Mouse (Mus musculus): Measurements from ENCODE around the gene Gm10197. TPM values are rescaled to one million over a fixed set of nuclear protein-coding genes. Genes with fewer than 3 reads are reported as not detected.

Gm10197 gene
- polyA plus RNA-seq, 1 experiment: not detected

DNA sequence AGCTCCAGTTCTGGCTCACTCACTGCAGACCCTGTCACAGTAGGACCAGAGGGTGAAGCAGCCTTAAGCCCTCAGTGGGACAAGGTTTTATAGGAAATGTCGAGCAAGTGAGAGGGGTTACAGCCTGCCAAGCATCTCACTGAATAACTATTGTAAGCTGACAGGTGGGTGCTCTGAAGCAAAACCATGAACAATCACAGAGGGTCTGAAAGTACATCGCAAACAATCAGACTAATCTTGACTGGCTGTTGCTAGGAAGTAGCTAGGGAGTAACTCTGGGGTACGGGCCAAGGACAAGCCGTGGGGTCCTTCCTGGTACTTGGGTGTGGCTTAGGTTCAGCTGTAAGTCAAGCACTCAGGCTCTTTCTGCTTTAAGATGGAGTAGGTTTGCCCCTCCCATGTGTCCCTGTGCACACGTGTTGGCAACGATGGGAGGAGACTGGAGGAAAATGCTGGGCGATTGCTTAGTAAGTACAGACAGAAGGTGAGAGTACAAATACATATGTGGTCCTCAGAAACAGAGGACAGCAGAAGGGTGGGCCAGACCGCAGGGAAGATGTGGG is 21.3 kb upstream of the Gm10197 start:
- Histone ChIP-seq H3K4me1 (ENCODE audit: control insufficient read depth, insufficient read depth, low read length) (peaks cover 15% of the 10 kb centered on the region; the same call in 1 of the 2 replicates), H3K4me3 (replicated peaks; ENCODE audit: insufficient read depth, low read depth, low read length) (no peak overlapping the region), H3K27me3 (ENCODE audit: control insufficient read depth, insufficient read depth, low read length) (no peaks in the 10 kb centered on the region), H3K27ac (ENCODE audit: insufficient read depth, low read length) (no peak overlapping the region; the same call in 1 of the 2 replicates)
- DNase-seq: peak in 1 of 2 experiments; percentile 9
- no peak for TF ChIP-seq POLR2A (IDR thresholded peaks at IDR 0.05; ENCODE audit: borderline replicate concordance, insufficient read depth, low read length)
- no peak for TF ChIP-seq CTCF (IDR thresholded peaks at IDR 0.05; ENCODE audit: borderline replicate concordance, insufficient read depth, low read depth, low read length)
- 25% methylated on average over 8 of the region's 8 CpGs for WGBS

DNA sequence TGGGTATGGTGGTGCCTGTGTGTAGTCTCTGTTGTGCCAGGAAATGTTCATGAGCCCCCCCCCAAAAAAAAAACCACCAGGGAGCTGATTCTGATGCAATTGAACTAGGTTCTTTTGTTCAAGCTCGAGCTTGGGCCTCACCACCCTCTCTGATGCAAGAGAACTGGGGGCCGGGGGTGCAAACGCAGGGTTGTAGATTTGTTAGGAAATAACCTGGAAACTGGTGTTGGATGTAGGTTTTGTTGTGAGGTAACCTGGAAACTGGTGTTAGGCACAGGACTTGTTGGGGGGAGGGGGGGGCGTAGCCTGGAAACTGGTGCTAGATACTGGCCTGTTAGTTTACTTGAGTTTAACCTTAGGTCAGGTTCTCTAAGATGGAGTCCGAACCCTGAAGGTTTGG is 20.2 kb upstream of the Gm10197 start:
- Histone ChIP-seq H3K27ac (ENCODE audit: insufficient read depth, low read length) (0 out of 2 replicates have a peak overlapping the region, but pooled peaks have one; percentile 13), H3K4me3 (replicated peaks; ENCODE audit: insufficient read depth, low read depth, low read length) (no peak overlapping the region), H3K4me1 (ENCODE audit: control insufficient read depth, insufficient read depth, low read length) (peaks cover 13% of the 10 kb centered on the region; the same call in 1 of the 2 replicates), H3K27me3 (ENCODE audit: control insufficient read depth, insufficient read depth, low read length) (no peaks in the 10 kb centered on the region)
- TF ChIP-seq POLR2A (IDR thresholded peaks at IDR 0.05; ENCODE audit: borderline replicate concordance, insufficient read depth, low read length) (no peak), CTCF (IDR thresholded peaks at IDR 0.05; ENCODE audit: borderline replicate concordance, insufficient read depth, low read depth, low read length) (no peak)
- whole genome bisulfite sequencing: 84% methylated on average over 5 of the region's 5 CpGs
- peak in 1 of 2 experiments; percentile 14 for DNase-seq

DNA sequence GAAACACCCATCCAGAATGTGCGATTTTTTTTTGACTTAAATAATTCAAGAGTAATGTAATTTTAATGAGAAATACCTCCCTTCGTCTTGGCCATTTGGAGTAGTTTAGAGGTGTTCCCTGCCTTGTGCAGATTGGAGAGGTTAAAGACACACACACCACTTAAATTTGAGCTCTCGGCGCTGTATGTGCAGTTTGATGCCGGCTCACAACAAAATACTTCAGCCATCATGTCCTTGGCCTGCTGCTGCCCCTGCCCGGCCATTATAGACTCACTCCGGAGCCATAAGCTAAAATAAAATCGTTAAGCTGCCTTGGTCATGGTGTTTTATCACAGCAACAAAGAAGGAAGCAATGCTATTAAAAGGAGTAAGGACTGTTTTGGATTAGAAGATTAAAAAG is 19.8 kb upstream of the Gm10197 start:
- no peaks in the 10 kb centered on the region for H3K27me3 ChIP-seq (ENCODE audit: control insufficient read depth, insufficient read depth, low read length)
- peak overlapping the region; percentile 75 for H3K4me3 ChIP-seq (replicated peaks; ENCODE audit: insufficient read depth, low read depth, low read length)
- H3K27ac ChIP-seq (ENCODE audit: insufficient read depth, low read length): 0 out of 2 replicates have a peak overlapping the region, but pooled peaks have one; percentile 13
- WGBS: 27% methylated on average over 8 of the region's 8 CpGs
- peaks cover 13% of the 10 kb centered on the region; the same call in 1 of the 2 replicates for H3K4me1 ChIP-seq (ENCODE audit: control insufficient read depth, insufficient read depth, low read length)
- DNase-seq: peak in 1 of 2 experiments; percentile 16
- no peak for TF ChIP-seq POLR2A (IDR thresholded peaks at IDR 0.05; ENCODE audit: borderline replicate concordance, insufficient read depth, low read length)
- no peak for TF ChIP-seq CTCF (IDR thresholded peaks at IDR 0.05; ENCODE audit: borderline replicate concordance, insufficient read depth, low read depth, low read length)

DNA sequence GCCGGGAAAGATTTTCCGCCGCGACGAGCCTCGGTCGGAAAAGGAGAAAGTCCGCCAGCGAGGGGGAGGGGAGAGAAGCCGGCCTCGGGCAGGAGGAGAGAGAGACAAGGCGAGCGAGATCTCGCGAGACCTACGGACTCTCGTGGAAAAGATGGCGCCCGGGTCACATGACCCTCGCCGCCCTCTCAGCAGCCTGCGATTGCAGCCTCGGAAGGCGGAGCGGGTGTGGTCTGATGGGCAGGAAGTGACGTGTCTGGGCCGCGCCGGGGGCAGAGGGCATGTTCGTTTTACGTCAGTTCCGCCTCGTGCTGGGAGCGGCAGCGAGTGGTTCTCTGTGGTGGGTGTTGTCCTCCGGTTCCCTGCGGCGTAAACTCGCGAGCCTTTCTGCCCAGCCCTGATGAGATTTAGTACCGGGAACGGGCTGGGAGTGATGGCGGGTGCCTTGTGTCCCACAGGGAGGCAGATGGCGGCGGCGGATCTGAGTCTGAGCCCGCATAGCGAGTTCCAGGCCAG is 19.0 kb upstream of the Gm10197 start, which contains the start of gene Smndc1:
Gene Smndc1, minus strand, starts transcription at position 84 of the 513 bp plus-strand sequence.
- Histone ChIP-seq H3K27ac (ENCODE audit: insufficient read depth, low read length) (peak within 1 kb of the TSS; percentile 73), H3K4me3 (replicated peaks; ENCODE audit: insufficient read depth, low read depth, low read length) (peak within 1 kb of the TSS; percentile 75), H3K4me1 (ENCODE audit: control insufficient read depth, insufficient read depth, low read length) (peaks cover 9% of the 10 kb centered on the region; the same call in 1 of the 2 replicates), H3K27me3 (ENCODE audit: control insufficient read depth, insufficient read depth, low read length) (no peaks in the 10 kb centered on the region)
- TF ChIP-seq CTCF (IDR thresholded peaks at IDR 0.05; ENCODE audit: borderline replicate concordance, insufficient read depth, low read depth, low read length) (no peak), POLR2A (IDR thresholded peaks at IDR 0.05; ENCODE audit: borderline replicate concordance, insufficient read depth, low read length) (peak; percentile 88; the same call in 1 of the 2 replicates)
- DNase-seq: peak; percentile 99 to 100
- 1% methylated on average over 48 of the region's 48 CpGs for WGBS

DNA sequence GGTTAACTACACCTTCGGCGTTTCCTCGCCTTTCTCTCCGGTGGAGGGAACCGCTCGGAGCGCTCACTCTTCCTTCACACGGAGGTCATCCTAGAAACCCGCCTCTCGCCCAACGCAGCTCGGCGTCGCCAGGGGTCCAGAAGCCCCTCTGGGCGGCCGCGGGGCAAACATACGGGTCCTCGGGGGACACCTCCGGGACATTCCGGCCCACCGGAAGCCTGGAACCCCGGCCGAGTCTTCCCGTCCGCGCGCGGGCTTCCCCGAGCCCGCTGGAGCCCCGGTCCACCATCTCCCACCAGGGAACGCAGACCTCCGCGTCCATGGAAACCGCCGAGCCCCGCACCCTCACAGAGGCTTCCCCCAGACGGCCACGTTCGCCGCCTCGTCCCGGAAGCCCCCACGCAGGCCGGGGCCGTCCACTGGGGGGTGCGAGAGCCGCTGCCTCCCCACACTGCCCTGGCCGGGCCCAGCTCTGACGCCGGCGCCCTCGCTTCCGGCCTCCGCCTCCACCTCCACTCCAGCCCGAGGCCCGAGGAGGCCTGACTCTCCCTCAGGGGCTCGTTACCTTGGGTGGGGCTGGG is 18.4 kb upstream of the Gm10197 start:
- Histone ChIP-seq H3K27ac (ENCODE audit: insufficient read depth, low read length) (peak overlapping the region; percentile 73), H3K27me3 (ENCODE audit: control insufficient read depth, insufficient read depth, low read length) (no peaks in the 10 kb centered on the region), H3K4me1 (ENCODE audit: control insufficient read depth, insufficient read depth, low read length) (peaks cover 7% of the 10 kb centered on the region; the same call in 1 of the 2 replicates), H3K4me3 (replicated peaks; ENCODE audit: insufficient read depth, low read depth, low read length) (peak overlapping the region; percentile 63)
- 1% methylated on average over 59 of the region's 59 CpGs for WGBS
- TF ChIP-seq CTCF (IDR thresholded peaks at IDR 0.05; ENCODE audit: borderline replicate concordance, insufficient read depth, low read depth, low read length): no peak
- no peak for TF ChIP-seq POLR2A (IDR thresholded peaks at IDR 0.05; ENCODE audit: borderline replicate concordance, insufficient read depth, low read length)
- no peak for DNase-seq

DNA sequence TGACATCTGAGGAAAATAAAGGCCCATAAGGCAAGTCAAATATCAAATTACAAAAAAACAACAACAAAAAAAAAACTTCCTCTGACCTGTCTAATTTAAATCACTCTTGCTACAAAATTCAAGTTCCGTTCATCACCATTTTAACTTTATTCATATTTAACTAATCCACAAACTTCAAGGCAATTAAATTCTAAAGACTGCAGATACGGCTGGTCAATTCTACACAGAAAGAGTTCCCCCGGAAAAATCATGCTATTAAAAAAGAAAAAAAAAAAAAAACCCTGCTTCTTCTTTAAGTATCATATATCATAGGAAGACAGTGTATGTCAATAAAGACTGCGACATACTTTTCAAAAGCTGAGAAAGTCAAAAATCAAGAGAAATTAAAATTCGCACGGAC is 17.9 kb upstream of the Gm10197 start:
- H3K27ac ChIP-seq (ENCODE audit: insufficient read depth, low read length): no peak overlapping the region
- no peaks in the 10 kb centered on the region for H3K27me3 ChIP-seq (ENCODE audit: control insufficient read depth, insufficient read depth, low read length)
- DNase-seq: no peak
- WGBS: 14% methylated on average over 6 of the region's 6 CpGs
- TF ChIP-seq CTCF (IDR thresholded peaks at IDR 0.05; ENCODE audit: borderline replicate concordance, insufficient read depth, low read depth, low read length) (no peak), POLR2A (IDR thresholded peaks at IDR 0.05; ENCODE audit: borderline replicate concordance, insufficient read depth, low read length) (no peak)
- H3K4me1 ChIP-seq (ENCODE audit: control insufficient read depth, insufficient read depth, low read length): peaks cover 7% of the 10 kb centered on the region; the same call in 1 of the 2 replicates
- H3K4me3 ChIP-seq (replicated peaks; ENCODE audit: insufficient read depth, low read depth, low read length): peak overlapping the region; percentile 63

DNA sequence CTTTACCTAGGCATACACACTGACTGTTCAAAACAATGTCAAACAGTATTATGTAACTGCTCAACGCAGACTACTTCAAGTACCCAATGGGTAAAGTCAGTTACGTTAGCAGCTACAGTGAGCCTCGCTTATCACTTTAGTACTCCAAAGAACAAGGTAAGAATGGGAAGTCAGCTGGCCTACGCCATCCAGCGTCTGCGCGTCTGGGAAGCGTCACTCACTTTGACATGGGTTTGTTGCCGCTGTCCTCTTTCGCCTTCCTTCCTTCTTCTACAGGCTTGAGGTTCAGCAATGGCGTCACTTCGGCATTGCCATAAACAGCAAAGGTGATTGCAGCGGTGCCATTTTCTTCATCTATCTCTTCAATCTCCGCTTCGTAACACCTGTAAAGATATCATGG is 11.8 kb upstream of the Gm10197 start:
- H3K27me3 ChIP-seq (ENCODE audit: control insufficient read depth, insufficient read depth, low read length): no peaks in the 10 kb centered on the region
- H3K4me3 ChIP-seq (replicated peaks; ENCODE audit: insufficient read depth, low read depth, low read length): no peak overlapping the region
- H3K4me1 ChIP-seq (ENCODE audit: control insufficient read depth, insufficient read depth, low read length): no peaks in the 10 kb centered on the region; the same call in 1 of the 2 replicates
- no peak overlapping the region for H3K27ac ChIP-seq (ENCODE audit: insufficient read depth, low read length)
- 96% methylated on average over 15 of the region's 15 CpGs for WGBS
- DNase-seq: peak in 1 of 2 experiments; percentile 4
- TF ChIP-seq CTCF (IDR thresholded peaks at IDR 0.05; ENCODE audit: borderline replicate concordance, insufficient read depth, low read depth, low read length): no peak
- no peak for TF ChIP-seq POLR2A (IDR thresholded peaks at IDR 0.05; ENCODE audit: borderline replicate concordance, insufficient read depth, low read length)

All from cerebellum, adult 2 months (tissue).